Mouse (Mus musculus) ES-E14 (cell line): ENCODE measurements around the gene Ksr1. TPM values are rescaled to one million over a fixed set of nuclear protein-coding genes. Genes with fewer than 3 reads are reported as not detected.

ENCODE experiments used
- DNase-seq: peaks from one replicate; pipeline ENCODE4 v3.0.0-alpha.2; 2013; ENCODE audit warnings: low read depth, low spot score
- H3K27ac ChIP-seq: 2 replicates; pipeline ENCODE4 v1.5.1; 2012; ENCODE audit warnings: low read depth, mild to moderate bottlenecking, low read length, moderate library complexity, mixed read lengths; ENCODE audit not compliant: poor library complexity, insufficient read depth, severe bottlenecking
- H3K36me3 ChIP-seq: 2 replicates; pipeline ENCODE4 v1.6.1; 2012; ENCODE audit warnings: mild to moderate bottlenecking, low read length, moderate library complexity, mixed read lengths; ENCODE audit not compliant: control insufficient read depth, poor library complexity, insufficient read depth, severe bottlenecking
- H3K4me1 ChIP-seq, 2 experiments: fragments of 150-350 bp in 1 of 2; sonication (generic) in 1 of 2; 2 replicates each; pipeline ENCODE4 v1.6.1; 2012; ENCODE audit warnings: low read length in 2 of 2, mild to moderate bottlenecking in 1 of 2, mixed read lengths in 1 of 2; ENCODE audit not compliant: control insufficient read depth in 2 of 2, insufficient read depth in 2 of 2, poor library complexity in 1 of 2
- H3K4me3 ChIP-seq, 2 experiments: fragments of 150-350 bp in 1 of 2; sonication (generic) in 1 of 2; 2 replicates each; pipeline ENCODE4 v1.5.1; 2012; ENCODE audit warnings: low read length in 2 of 2, low read depth in 1 of 2, mild to moderate bottlenecking in 1 of 2, mixed read lengths in 1 of 2; ENCODE audit not compliant: insufficient read depth in 1 of 2, poor library complexity in 1 of 2, severe bottlenecking in 1 of 2
- H3K9ac ChIP-seq: 2 replicates; pipeline ENCODE4 v1.6.1; 2012; ENCODE audit warnings: low read depth, mild to moderate bottlenecking, low read length, mixed read lengths; ENCODE audit not compliant: poor library complexity, insufficient read depth, severe bottlenecking
- H3K9me3 ChIP-seq: fragments of 150-350 bp; sonication (generic); 2 replicates; pipeline ENCODE4 v1.6.1; 2012; ENCODE audit warnings: low read depth, mild to moderate bottlenecking, low read length; ENCODE audit not compliant: control insufficient read depth, insufficient read depth
- CHD2 ChIP-seq: IDR thresholded peaks from 2 replicates; pipeline ENCODE4 v1.6.1; 2014; ENCODE audit warnings: mild to moderate bottlenecking, low read depth, low read length, inconsistent platforms
- HCFC1 ChIP-seq: IDR thresholded peaks from 2 replicates; pipeline ENCODE4 v1.6.1; 2012; ENCODE audit warnings: low read length, inconsistent platforms, borderline replicate concordance; ENCODE audit not compliant: insufficient read depth
- MAFK ChIP-seq: IDR thresholded peaks from 2 replicates; pipeline ENCODE4 v1.6.1; 2014; ENCODE audit warnings: mild to moderate bottlenecking, low read depth, low read length, inconsistent platforms; ENCODE audit not compliant: insufficient read depth
- ZC3H11A ChIP-seq: IDR thresholded peaks from 2 replicates; pipeline ENCODE4 v1.6.1; 2012; ENCODE audit warnings: low read depth, mild to moderate bottlenecking, inconsistent platforms, low read length, borderline replicate concordance
- ZNF384 ChIP-seq: IDR thresholded peaks from 2 replicates; pipeline ENCODE4 v1.6.1; 2012; ENCODE audit warnings: low read depth, low read length, inconsistent platforms
- in situ Hi-C, 2 experiments: fragments of 600-800 bp; cut with MboI; formaldehyde crosslinking; loops; one replicate each; pipeline ENCODE4 v1.15.1; 2025; ENCODE audit warnings: low sequenced_read_pairs in 2 of 2, inconsistent platforms in 1 of 2; ENCODE audit not compliant: unreplicated experiment in 2 of 2
- total RNA-seq: library from RNA; depleted of rRNA; stranded (reverse); fragments of 300-350 nt; gene quantifications from 2 replicates; pipeline ENCODE4 v1.2.3, GENCODE M21; 2012

The Ksr1 gene
- total RNA-seq, 1 experiment, result 11.3 TPM

DNA sequence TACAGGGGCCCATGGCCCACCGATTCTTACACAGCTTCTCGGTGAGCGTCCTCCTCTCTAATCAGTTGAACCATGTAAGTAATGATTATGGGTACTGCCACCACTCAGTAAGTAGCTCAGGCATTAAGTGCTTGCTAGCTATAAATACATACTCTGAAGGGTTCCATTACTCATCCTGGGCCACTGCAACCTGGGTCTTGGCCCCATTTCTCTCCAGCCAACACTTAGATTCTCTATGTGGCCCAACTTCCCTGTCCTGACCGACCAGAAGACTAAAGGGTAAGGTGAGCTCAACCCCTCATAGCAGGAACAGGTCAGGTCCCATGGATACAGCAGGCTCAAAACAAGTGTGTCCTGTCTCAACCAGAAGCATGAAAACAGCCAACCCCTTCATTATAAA lies 87.1 kb downstream of the Ksr1 start:
- DNase-seq, result no peak
- H3K4me3 ChIP-seq, result no peak overlapping the region
- no peaks in the 10 kb centered on the region for H3K9me3 ChIP-seq
- H3K27ac ChIP-seq, result no peak overlapping the region
- H3K36me3 ChIP-seq, result no peaks in the 10 kb centered on the region
- TF ChIP-seq ZC3H11A, result no peak
- in situ Hi-C loops, result no loop called here
- H3K4me1 ChIP-seq, result peaks cover 0 to 2% of the 10 kb centered on the region in 2 experiments; a peak in 1 of 4 replicates
- H3K9ac ChIP-seq, result no peak overlapping the region

DNA sequence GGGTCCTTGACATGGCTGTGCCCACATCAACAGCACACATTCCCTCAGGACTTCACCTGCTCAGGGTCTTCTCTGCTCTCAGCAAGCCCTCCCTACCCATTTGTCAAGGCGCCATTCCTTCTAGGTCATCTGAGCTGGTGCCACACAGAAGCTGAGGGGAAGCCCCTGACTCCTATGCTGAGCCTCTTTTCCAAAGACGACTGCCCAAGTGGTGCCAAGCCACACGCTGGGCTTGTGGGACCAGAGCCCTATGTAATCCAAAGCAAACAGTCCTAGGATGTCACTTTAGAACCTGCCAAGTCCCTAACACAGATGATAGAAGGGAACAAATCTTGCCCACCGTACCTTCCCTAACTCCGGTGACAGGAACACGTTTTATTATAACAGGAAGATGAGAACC lies 87.6 kb downstream of the Ksr1 start:
- H3K4me1 ChIP-seq, result peaks cover 0 to 2% of the 10 kb centered on the region in 2 experiments; a peak in 1 of 4 replicates
- in situ Hi-C loops, result no loop called here
- H3K27ac ChIP-seq, result no peak overlapping the region
- H3K9me3 ChIP-seq, result no peaks in the 10 kb centered on the region
- TF ChIP-seq CHD2 (no peak), ZC3H11A (no peak), MAFK (no peak), ZNF384 (no peak), HCFC1 (no peak)
- no peak overlapping the region for H3K9ac ChIP-seq
- no peak for DNase-seq
- no peaks in the 10 kb centered on the region for H3K36me3 ChIP-seq
- H3K4me3 ChIP-seq, result no peak overlapping the region

DNA sequence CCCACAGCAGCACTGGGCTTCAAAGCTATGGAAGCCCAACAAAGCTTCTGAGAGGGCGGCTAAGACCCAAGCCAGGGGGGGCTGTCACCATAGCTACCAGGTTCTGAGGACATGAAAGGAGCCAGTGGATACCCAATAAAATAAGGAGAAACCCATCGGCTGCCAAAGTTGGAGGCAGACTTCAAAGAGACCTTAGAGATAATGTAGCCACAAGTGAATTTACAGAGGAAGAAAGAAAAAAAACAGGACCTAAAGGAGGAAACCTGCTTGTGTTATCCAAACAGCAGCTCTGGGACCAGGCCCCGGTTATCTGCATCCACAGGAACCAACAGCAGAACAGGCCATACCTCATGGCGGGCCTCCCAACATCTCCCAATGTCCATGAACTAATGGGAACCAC lies 88.4 kb downstream of the Ksr1 start:
- Histone ChIP-seq H3K9ac (no peak overlapping the region), H3K27ac (no peak overlapping the region), H3K4me3 (no peak overlapping the region), H3K4me1 (peaks cover 0 to 2% of the 10 kb centered on the region in 2 experiments; a peak in 1 of 4 replicates), H3K9me3 (no peaks in the 10 kb centered on the region), H3K36me3 (no peaks in the 10 kb centered on the region)
- in situ Hi-C loops, result no loop called here
- TF ChIP-seq MAFK (no peak), HCFC1 (no peak), ZC3H11A (no peak), CHD2 (no peak), ZNF384 (no peak)
- DNase-seq, result no peak

DNA sequence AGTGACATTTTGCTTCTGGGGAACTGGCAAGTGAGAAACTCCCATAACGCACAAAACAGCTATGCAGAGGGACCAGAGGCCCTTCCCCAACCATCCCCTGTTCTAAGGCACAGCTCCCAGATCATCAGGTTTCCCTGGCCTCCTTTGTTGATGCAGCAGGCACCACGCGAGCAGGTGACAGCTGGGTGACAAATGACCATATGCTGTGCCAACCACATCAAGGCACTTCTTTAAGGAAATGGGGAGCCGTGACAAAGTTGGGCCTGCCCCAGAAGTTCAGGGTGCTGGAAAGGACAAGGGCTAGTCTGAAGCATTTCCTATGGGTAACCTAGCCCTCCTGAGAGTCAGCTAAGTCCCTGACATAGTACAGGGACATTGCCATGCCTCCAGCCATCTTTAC lies 89.3 kb downstream of the Ksr1 start:
- Histone ChIP-seq H3K36me3 (no peaks in the 10 kb centered on the region), H3K9me3 (no peaks in the 10 kb centered on the region), H3K4me3 (no peak overlapping the region), H3K4me1 (peaks cover 0 to 2% of the 10 kb centered on the region in 2 experiments; a peak in 1 of 4 replicates), H3K27ac (no peak overlapping the region), H3K9ac (no peak overlapping the region)
- in situ Hi-C loops, result no loop called here
- no peak for TF ChIP-seq ZC3H11A
- TF ChIP-seq HCFC1, result no peak
- TF ChIP-seq CHD2, result no peak
- no peak for TF ChIP-seq ZNF384
- TF ChIP-seq MAFK, result no peak
- no peak for DNase-seq

DNA sequence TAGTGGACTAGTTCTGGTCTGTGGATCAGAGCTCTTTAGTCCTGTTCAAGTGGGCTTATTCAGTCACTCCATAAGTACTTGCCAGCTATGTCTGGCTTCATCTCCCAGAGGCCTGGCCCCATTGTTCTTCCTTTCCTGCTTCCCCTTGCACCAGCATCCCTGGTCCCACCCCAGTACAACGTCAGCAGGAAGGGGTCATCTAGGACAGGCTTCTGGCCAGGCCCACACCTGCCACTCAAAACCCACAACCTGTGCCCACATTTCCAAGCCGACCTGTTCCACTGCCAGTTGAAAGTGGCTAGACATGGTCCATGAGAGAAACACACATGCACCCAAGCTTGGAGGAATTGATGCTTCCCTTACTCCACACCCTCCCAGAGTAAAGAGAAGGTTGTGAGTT lies 90.2 kb downstream of the Ksr1 start:
- Histone ChIP-seq H3K9me3 (no peaks in the 10 kb centered on the region), H3K4me3 (no peak overlapping the region), H3K9ac (no peak overlapping the region), H3K36me3 (no peaks in the 10 kb centered on the region), H3K4me1 (no peaks in the 10 kb centered on the region), H3K27ac (no peak overlapping the region)
- no peak for TF ChIP-seq ZNF384
- no peak for TF ChIP-seq ZC3H11A
- TF ChIP-seq MAFK, result no peak
- TF ChIP-seq HCFC1, result no peak
- no peak for TF ChIP-seq CHD2
- in situ Hi-C loops, result no loop called here
- no peak for DNase-seq
